Mouse (Mus musculus): ENCODE results near the gene Hps4. TPM values are rescaled to one million over a fixed set of nuclear protein-coding genes. Genes with fewer than 3 reads are reported as not detected.

Gene Hps4
- total and polyA plus RNA-seq, 3 experiments: 19.9 to 62.7 (median 61.1) TPM

DNA sequence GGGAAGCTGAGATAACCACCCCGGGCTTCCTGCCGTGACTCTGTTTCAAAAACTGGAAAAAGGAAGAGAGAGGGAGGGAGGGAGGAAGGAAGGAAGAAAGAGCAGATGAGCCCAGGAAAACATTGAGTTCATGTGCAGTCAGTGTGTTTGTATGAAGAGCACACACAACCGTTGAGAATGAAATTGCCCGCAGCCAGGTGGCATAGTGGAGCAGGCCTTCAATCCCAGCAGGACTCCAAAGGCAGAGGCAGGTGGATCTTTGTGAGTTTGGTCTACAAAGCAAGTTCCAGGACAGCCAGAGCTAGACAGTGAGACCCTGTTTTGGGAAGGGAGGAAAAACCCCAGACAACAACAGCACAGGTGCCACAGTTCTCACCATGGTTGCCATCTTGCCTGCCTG, 24.5 kb downstream of the Hps4 start:
- no peak for DNase-seq

DNA sequence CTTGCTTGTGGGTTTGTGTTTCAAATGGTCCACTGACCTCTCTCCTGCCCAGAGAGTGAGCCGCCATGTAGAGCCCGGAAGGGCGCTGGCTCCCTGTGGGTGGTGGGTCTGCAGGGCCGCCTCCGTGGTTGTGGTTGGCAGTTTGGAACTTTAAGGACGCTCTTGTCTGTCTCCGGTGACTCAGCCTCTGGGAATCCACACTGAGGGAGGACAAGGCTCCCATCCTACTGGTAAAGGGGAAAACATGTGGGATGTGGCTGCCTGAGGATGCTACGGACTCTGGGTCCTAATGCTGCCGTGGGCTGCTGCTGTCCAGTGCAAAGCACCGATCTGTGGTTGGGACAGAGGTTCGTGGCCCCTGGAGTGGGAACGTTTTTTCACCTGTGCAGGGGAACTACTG, 25.0 kb downstream of the Hps4 start:
- no peak for DNase-seq

DNA sequence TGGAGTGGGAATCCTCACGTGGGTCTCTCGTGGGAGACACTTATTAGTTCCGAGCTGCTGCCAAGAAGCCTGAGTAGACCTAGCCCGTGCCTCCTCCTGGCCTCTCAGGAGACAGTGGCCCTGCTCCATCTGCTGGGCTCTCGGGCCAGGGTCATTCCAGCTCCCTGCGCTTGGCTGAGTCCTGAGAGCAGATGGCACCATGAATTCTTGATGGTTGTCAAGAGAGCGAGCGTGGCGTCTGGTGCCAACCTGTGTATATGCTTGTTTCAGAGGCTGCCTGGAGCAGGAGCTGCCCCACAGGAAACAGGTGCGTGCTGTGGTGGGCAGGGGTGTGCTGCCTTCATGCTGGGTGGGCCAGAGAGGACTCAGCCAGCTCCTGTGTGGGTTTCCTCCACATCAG, 25.8 kb downstream of the Hps4 start:
- no peak for DNase-seq

DNA sequence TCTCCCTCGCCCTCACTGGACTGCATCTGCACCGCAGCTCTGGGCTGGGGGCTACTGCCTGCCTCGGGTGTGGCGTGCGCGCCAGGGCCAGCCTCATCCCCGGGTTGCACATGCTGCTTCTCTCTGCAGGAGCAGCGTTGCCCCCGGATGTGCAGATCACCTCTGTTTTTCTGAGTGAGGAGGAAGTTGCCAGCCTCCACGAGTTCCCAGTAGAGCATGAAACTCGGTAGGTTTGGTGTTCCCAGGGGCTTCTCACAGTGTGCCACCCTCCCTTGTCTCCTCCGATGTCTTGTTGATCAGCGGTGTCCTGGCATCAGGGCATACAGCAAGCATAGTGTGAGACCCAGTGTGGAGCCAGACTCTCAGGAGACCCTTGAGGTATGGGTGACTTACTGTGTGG, 26.4 kb downstream of the Hps4 start:
- no peak for DNase-seq

DNA sequence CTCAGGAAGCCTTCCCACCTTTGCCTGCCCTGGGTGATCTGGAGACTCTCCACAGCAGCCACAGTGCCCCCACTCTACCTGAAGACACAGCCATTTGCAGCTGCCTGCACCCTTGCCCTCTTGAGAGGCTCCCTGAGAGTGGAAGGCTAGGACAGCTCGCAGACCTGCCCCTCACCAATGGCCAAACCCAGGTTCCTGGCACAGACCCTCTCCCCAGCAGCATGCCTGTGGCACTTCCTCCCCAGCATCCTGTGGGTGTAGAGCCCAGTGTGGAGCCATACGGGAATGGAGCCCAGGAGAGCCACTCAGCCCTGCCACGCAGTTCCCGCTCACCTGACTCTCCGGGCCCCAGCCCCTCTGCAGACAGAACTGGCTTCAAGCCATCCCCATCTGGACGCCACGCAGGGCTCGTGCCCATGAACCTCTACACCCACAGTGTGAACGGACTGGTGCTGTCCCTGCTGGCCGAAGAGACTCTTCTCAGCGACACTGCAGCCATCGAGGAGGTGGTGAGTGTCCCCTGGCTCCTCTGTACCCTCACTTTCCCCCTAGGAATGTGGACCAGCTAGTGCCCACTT, 27.4 kb downstream of the Hps4 start:
- DNase-seq: no peak

DNA sequence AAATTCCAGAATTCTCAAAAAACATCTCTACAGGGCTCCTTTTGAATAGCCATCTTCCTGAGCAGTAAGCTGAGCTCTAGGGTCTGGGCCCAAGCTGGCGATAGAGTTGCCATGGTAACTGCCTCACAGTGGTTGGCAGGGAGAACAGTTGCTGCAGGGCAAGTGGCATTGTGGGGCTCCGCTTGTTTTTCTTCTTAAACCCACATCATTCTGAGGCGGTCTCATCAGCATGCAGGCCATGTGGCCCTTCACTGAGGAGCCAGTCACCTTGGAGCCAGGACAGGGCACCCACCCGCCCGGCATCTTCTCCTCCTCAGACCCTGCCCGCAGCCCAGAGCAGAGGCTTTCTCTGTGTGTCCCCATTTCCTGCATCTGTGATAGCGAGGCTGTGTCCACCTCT, 29.1 kb downstream of the Hps4 start:
- no peak for DNase-seq

DNA sequence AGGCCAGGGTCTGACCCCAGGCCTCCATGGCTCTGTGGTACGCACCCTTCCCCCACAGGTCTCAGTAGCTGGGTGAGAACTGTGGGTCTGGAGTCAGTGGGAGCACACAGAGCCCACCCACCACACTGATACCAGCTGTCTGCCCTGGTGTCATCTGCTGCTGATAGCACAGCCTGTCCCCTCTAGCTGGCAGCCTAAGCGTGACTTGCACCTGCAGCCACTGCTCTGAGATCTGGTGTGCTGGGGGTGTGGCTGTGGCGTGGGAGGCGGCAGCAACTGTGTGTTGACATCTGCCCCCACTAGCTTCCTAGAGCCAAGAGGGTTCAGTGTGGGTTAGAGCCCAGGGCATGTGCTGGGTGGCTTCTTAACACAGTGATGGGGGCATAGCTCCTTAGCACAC, 33.2 kb downstream of the Hps4 start:
- no peak for DNase-seq

DNA sequence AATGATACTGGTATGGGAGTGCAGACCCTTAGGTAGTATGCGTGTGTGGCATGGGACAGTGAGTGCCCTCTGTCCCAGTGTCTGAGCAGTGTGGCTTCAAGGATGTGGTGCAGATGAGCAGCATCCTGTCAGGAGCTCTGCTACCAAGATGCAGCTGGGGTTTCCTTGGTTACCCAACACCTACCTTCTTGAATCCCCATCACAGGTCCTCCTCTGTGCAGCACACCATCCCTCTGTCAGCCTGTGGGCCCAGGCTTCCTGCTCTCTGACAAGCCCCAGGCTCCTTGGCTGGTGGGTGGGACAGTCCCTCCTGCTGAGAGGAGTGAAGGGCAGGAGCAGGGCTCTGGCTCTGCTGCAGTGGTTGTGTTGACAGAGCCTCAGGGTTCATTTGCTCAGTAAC, 34.5 kb downstream of the Hps4 start:
- no peak for DNase-seq

DNA sequence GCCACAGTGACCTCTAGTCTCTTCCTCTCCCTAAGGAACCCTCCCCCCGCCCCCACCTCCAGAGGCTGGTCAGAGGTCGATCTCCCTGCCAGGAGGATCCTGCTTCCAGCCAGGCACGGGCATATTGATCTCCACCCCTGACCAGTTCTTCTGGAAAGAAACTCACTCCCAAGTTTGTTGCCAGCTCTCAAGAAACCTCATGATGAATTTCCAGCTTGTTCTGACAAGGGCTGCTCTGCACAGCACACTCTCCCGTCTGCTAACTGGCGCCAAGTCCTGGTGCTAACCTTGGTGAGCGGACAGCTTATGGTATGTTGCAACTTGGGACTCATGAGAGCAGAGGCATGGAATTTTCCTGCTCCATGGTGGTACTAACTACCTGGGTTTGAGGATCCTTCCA, 35.8 kb downstream of the Hps4 start:
- peak; percentile 87 for DNase-seq

DNA sequence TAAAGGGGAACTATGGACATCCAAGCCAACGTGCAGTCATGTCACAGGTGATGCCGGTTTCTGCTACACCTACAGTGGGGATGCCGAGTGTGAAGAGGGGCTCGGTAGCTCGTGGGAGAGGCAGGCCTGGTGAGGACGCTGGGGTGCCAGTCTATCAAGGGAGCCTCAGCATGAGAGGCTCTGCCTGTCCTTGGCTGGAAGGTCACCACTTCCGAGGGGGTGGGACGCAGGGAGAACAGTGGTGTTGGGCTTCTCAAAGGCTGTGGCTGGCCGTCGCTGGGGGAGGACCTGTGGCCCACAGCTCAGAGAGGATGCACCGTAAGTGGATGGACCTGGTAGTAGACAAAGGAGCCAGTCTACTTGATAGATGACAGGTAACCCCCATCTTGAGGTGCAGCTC, 38.3 kb downstream of the Hps4 start:
- peak; percentile 65 for DNase-seq

DNA sequence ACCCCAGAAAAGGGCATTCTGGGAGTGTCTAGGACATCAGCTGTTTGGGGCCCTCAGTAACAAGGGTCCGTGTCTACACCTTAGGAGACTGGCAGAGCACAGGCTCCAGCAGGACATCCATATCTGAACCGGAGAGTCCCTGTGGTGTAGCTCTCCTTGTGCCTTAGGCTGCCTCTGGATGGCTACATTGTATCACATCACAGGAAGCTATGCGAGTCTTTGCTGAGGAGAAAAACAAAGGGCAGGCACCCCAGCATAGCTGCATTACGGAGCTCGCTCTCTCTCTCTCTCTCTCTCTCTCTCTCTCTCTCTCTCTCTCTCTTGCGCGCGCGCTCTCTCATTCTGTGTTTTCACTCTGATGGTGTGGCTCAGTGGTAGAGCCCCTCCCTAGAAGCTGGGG, 39.2 kb downstream of the Hps4 start:
- DNase-seq: no peak

DNA sequence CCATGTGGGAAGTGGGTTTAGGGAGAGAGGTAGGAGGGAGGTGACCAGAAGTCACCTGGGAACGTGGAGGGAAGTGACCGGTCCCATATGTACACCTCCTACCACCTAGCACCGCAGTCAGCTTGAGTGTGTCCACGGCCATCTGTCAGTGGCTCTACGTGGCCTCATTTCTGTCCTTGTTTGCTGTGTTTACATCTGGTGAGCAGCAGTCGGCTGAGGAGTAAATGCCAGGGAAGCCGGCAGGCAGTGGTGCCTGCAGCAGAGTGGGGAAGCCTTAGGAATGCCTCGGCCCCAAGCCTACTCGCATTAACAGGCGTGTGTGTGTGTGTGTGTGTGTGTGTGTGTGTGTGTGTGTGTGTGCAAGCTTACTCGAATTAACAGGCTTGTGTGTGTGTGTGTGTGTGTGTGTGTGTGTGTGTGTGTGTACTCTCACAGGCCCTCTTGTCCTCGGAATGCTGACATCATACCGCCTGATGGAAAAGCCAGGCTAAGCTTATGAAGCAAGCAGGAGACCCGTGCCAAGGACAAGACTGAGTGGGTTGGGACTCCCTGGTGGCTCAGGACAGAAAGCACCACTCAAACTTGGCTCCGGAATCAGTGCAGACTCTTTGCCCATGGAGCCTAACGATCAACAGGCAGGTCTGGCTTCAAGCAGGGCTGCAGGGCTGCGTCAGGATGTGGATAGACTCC, 39.9 kb downstream of the Hps4 start:
- DNase-seq: peak; percentile 84

DNA sequence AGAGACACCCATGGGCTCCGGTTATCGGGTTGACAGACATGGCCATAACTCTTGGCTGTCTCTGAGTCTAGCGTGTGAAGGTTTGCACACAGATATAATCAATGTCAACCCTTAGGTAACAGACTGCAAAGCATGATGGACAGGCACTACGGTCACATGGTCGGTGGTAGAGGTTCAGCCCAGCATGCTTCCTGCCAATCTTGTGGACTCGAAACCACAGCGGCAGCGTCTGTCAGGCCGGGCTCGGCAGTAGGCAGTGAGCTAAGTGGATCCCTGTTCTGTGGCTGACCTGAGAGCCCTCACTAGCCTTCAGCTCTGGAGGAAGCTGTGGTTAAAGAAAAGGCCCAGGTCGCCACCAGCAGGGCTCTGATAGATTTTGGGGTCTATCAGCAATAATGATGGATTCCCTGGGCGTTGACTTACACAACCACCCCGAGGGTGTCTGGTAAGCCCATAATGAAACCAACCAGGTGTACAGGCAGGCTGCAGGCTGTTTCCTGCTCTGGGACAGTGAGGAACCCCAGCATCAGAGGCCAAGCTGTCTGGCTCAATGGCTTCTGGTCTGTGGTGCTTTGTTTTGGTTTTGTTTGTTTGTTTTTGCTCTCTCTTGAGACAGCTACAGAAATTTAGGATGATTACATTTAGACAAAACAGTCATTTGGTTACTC, 42.1 kb downstream of the Hps4 start:
- no peak for DNase-seq

DNA sequence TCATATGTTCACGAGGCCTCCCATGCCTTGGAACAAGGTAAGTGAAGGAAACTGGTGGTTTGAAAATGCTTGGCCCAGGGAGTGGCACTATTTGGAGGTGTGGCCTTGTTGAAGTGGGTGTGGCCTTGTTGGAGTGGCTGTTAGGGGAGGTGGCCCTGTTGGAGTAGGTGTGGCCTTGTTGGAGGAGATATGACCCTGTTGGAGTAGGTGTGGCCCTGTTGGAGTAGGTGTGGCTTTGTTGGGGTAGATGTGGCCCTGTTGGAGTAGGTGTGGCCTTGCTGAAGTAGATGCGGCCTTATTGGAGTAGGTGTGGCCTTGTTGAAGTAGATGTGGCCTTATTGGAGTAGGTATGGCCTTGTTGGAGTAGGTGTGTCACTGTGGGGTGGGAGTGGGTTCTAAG, 43.1 kb downstream of the Hps4 start:
- DNase-seq: no peak

DNA sequence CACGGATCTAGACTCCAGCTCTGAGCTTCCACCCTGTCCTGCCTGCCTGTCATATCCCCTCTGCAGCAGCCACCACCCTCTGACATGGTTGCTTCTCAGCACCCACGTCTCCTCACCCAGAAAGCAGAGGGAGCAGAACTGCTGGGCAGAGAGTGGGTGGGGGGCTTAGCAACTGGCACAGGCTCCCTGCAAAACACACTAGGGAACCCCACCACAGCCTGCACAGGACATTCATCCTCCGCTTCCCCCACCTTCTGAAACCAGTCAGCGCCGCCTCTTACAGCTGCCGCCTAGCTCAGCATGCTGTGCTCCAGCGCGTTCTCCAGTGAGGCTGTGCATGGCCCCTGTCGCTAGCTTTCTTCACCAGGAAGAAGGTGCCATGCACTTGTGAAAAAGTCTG, 46.5 kb downstream of the Hps4 start:
- no peak for DNase-seq

DNA sequence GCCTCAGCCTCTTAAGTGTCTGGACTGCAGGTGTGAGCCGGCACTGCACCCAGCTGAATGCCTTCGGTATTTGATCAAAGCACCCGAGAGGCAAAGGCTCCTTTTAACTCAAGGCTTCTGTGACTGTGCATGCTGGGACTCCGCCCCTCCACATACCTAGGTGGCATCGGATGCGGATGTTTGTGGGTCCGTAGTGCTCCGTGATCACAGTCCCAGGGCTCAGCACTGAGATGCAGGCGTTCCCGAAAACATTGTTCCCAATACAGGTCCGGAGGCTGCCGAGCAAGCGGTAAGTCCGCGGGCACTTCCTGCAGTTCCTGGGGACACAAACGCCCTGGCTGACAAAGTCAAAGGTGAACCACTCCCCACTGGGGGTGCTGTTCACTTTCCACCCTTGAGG, 48.1 kb downstream of the Hps4 start:
- DNase-seq: no peak

DNA sequence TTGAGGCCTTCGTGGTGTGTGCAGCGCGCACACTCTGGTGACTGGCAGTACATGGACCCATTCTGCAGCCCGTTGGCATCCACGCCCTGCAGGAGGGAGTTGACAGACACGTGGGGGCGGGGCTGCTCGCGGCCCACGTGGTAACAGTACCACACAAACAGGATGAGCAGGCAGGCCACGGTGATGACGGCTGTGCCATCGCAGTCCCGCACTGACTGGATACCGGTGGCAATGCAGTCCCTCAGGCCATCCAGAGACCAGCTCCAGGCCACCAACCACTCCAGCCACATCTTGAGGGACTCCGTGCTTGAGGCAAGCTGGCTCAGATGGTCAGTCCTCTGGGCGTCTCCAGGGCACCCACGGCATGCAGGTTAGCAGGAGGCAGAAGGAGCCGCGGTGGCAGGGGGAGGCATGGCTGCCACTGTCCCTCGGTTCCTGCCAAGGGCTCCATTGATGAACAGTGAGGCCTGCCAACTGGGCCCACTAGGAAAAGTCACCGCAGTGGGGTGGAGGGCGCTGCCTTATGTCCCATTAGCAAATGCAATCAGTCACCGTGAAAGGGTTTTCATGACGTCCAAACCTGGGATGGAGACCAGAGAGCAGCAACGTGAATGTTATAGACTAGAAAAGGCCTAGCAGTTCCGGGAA, 48.9 kb downstream of the Hps4 start:
- no peak for DNase-seq

DNA sequence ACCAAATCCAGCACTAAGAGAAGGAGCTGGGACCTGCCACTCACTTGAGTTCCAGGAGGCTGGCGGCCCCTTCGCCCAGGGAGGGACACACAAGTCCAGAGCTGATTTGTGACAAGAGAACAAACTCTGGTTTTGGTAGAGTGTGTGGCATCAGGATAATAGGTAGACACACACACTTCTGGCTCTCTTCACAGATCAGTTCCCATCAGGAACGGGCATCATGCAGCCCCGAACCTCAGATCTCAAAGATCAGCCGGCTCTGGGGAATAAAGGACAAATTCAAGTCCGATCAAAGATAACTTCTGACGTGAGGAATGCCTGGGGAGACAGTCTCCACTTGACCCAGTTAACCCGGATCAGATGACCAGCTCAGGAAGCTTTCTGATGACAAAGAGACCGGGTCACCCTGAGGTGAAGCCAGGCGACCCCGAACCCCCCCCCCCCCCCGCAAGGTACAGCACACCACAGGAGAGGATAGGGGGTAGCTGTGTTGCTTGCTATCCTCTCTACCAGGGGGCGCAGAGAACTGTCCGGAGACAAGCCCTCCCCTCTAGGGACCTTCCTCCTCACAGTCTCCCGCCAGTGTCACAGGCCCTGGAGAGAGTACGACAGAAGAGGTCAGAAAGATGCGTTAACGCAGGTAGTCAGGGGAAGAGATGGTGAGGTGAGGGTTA, 51.0 kb downstream of the Hps4 start:
- no peak for DNase-seq

DNA sequence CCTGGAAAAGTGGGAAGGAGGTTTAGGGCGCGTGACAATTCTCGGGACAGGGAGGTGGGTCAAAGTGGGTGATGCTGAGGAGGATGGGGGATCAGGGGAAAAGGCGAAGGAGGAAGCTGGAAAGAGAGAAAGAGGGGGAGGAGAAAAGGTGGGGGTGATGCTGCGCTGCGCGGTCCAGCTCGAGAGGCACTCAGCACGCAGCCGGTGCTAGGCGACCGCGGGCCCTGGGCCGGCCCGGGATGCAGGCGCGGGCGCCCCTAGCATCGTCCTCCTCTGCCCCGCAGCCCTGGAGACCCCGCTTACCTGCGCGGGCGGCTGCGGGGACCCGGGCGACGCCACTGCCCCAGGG, 51.5 kb downstream of the Hps4 start:
- DNase-seq: no peak

DNA sequence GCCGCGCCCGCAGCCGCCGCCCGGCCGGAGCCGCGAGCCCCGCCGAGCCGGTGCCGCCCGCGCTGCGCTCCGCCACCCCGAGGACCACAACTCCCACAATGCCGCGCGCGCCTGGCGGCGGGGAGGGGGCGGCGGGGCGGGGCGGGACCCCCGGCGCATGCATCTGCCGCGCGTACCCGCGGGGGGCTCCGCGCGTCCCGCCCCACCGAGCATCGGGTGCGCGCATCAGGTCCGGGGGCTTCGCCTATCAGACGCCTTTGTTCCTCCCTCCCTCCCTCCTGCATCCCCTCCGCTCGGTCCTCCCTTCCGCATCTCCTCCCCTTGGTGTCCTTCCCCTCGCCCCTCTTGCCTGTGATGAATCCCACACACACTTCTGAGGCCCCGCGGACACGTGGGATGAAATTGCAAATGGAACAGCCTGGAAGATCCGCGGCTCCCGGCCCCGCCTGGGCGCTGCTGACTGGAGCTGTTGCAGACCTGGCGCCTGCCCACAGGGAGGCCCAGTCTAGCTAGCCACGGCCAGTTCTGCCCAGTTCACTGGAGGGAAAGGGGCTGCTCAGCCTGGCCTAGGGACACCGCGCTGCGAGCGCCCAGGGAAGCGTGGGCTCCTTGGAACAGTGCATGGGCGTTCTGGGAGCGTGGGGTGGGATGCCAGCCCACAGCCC, 52.0 kb downstream of the Hps4 start, which contains the start of gene Asphd2:
Gene Asphd2 (minus strand): TSS at position 88 of the 665 bp plus-strand sequence.
- peak; percentile 44 for DNase-seq

DNA sequence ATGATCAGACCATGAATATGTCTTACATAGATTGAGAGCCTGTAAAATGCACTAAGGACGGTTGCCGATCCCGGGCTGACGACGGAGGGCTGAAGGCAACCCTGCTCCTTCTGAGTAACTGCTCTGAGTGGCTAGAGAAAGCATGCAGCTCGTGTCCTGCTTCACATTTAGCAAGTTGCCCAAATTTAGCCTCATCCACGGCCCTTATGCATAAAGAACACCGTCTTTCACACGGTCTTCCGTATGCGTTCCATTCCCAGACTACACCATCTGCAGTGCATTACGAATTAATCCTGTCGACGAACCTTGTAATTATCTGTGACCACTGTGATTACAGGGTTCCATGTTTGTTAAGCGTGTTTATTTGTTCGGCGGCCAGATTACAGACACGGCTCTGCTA, 53.2 kb downstream of the Hps4 start:
- no peak for DNase-seq

DNA sequence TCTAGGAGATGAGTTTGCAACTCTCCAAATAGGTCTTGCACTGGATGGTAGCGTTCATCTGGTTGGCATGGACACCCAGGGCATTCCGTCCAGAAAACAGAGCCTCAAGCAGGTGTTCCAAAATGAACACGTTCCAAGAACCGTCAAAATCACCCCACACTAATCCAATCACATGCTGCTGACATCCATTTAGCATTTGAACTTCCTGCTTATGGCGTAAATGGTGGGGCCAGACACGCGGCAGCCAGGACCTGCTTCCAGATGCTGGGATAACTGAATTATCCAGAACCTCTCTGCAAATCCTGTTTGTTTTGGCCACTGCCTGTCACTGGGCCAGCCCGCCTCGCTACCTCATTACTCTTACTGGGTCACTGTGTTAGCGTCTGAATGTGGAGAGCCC, 56.4 kb downstream of the Hps4 start:
- DNase-seq: peak; percentile 17
